Mouse (Mus musculus): ENCODE measurements around the gene Slc24a1. TPM values are rescaled to one million over a fixed set of nuclear protein-coding genes. Genes with fewer than 3 reads are reported as not detected.

Gene Slc24a1
- polyA plus RNA-seq, 1 experiment from 2014 or later = 0.13 TPM

- Histone ChIP-seq H3K4me2 (replicated peaks) (no peak overlapping the region), H3K4me3 (replicated peaks; ENCODE audit: low read length) (no peak overlapping the region), H3K36me3 (replicated peaks; ENCODE audit: control insufficient read depth, insufficient read depth) (no peaks in the 10 kb centered on the region), H3K27ac (no peak overlapping the region), H3K9ac (no peak overlapping the region), H3K9me3 (ENCODE audit: control insufficient read depth, low read length) (no peaks in the 10 kb centered on the region), H3K4me1 (replicated peaks; ENCODE audit: control insufficient read depth, insufficient read depth, low read length) (no peaks in the 10 kb centered on the region), H3K27me3 (ENCODE audit: control insufficient read depth, insufficient read depth, low read length) (no peaks in the 10 kb centered on the region)
- ATAC-seq (ENCODE audit: low FRiP score) (no peak), DNase-seq (ENCODE audit: low spot score) (no peak)
- WGBS = 68% methylated on average over 8 of the region's 8 CpGs
Measured at GRCm38 (mm10) chr9:64926201-64926991, 25.0 kb downstream of the Slc24a1 start.

DNA sequence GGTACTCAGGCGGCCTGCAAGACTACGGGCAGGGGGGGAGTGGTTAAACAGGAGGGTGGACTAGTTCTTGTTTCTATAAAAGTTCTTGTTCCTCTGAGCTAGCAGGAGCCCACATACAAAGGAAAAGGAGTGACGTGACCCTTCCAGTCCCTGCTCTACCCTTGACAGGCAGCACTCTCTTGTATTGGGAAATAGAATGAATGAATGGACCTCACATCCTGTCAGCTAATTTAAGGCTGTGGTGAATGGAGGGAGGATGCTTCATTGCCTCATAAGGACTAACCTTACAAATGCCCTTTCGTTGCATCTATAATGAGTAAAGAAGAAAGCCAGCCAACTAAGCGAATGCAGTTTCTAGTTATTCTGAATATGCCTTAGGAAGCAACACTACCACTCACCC lies 25.6 kb downstream of the Slc24a1 start:
- Histone ChIP-seq H3K4me3 (replicated peaks; ENCODE audit: low read length) (no peak overlapping the region), H3K36me3 (replicated peaks; ENCODE audit: control insufficient read depth, insufficient read depth) (peaks cover 4% of the 10 kb centered on the region; the same call in 1 of the 2 replicates), H3K9ac (no peak overlapping the region), H3K4me2 (replicated peaks) (no peak overlapping the region), H3K4me1 (replicated peaks; ENCODE audit: control insufficient read depth, insufficient read depth, low read length) (no peaks in the 10 kb centered on the region), H3K27me3 (ENCODE audit: control insufficient read depth, insufficient read depth, low read length) (no peaks in the 10 kb centered on the region), H3K27ac (no peak overlapping the region), H3K9me3 (ENCODE audit: control insufficient read depth, low read length) (no peaks in the 10 kb centered on the region)
- 55% methylated on average over 5 of the region's 5 CpGs for WGBS
- no peak for ATAC-seq (ENCODE audit: low FRiP score)
- DNase-seq (ENCODE audit: low spot score) = no peak

DNA sequence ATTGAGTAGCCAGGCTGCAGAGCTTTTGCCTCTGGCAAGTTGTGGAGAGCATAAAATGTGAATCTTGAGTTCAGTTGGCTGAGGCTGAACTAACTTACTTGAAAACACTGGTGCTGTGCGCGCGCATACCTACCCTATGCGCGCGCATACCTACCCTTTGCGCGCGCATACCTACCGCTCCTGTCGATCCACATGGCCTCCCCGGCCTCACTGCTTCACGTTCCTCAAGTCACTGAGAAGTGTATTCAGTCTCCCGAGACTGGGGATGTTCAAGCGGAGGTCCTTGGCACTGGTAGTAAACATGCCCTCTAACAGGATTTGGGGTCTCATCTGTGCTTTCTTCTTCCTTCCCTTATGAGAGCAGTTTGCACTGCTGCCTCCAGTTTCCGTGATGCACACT lies 32.8 kb downstream of the Slc24a1 start:
- H3K4me1 ChIP-seq (replicated peaks; ENCODE audit: control insufficient read depth, insufficient read depth, low read length) = no peaks in the 10 kb centered on the region
- H3K4me2 ChIP-seq (replicated peaks) = peak overlapping the region; percentile 21; the same call in 1 of the 2 replicates
- H3K36me3 ChIP-seq (replicated peaks; ENCODE audit: control insufficient read depth, insufficient read depth) = peaks cover 39% of the 10 kb centered on the region
- no peak overlapping the region for H3K9ac ChIP-seq
- 50% methylated on average over 16 of the region's 16 CpGs for WGBS
- no peaks in the 10 kb centered on the region for H3K27me3 ChIP-seq (ENCODE audit: control insufficient read depth, insufficient read depth, low read length)
- no peak overlapping the region for H3K27ac ChIP-seq
- H3K4me3 ChIP-seq (replicated peaks; ENCODE audit: low read length) = no peak overlapping the region
- no peaks in the 10 kb centered on the region for H3K9me3 ChIP-seq (ENCODE audit: control insufficient read depth, low read length)
- DNase-seq (ENCODE audit: low spot score) = no peak
- no peak for ATAC-seq (ENCODE audit: low FRiP score)

DNA sequence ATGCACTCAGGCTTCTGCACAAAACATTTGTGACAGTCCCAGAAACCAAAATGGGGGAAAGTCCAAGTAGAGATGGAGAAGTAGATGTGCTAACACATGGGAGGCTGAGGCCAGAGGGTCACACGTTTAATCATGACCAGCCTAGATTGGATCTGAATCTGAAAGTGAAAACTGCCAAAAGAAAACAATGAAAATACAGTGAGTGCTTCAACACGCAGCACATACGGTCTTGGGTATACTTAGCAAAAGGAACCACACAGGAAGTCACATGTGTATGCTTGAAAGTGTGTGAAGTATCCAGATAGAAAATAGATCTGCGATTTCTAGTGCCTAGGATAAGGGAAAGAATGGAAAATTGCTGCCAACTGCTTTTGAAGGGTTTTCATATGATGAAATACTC lies 36.8 kb downstream of the Slc24a1 start:
- ATAC-seq (ENCODE audit: low FRiP score) = no peak
- Histone ChIP-seq H3K36me3 (replicated peaks; ENCODE audit: control insufficient read depth, insufficient read depth) (peaks cover 71% of the 10 kb centered on the region), H3K4me1 (replicated peaks; ENCODE audit: control insufficient read depth, insufficient read depth, low read length) (no peaks in the 10 kb centered on the region), H3K4me2 (replicated peaks) (no peak overlapping the region), H3K27ac (no peak overlapping the region), H3K4me3 (replicated peaks; ENCODE audit: low read length) (no peak overlapping the region), H3K9ac (no peak overlapping the region), H3K9me3 (ENCODE audit: control insufficient read depth, low read length) (no peaks in the 10 kb centered on the region), H3K27me3 (ENCODE audit: control insufficient read depth, insufficient read depth, low read length) (no peaks in the 10 kb centered on the region)
- DNase-seq (ENCODE audit: low spot score) = no peak
- WGBS = 88% methylated on average over 4 of the region's 4 CpGs

- H3K4me2 ChIP-seq (replicated peaks) = no peak overlapping the region
- no peaks in the 10 kb centered on the region for H3K4me1 ChIP-seq (replicated peaks; ENCODE audit: control insufficient read depth, insufficient read depth, low read length)
- H3K27ac ChIP-seq = no peak overlapping the region
- DNase-seq (ENCODE audit: low spot score) (no peak), ATAC-seq (ENCODE audit: low FRiP score) (no peak)
- no peaks in the 10 kb centered on the region for H3K27me3 ChIP-seq (ENCODE audit: control insufficient read depth, insufficient read depth, low read length)
- H3K9me3 ChIP-seq (ENCODE audit: control insufficient read depth, low read length) = no peaks in the 10 kb centered on the region
- WGBS = 93% methylated on average over 2 of the region's 2 CpGs
- no peak overlapping the region for H3K9ac ChIP-seq
- H3K36me3 ChIP-seq (replicated peaks; ENCODE audit: control insufficient read depth, insufficient read depth) = peaks cover 73% of the 10 kb centered on the region
- H3K4me3 ChIP-seq (replicated peaks; ENCODE audit: low read length) = no peak overlapping the region
Measured at GRCm38 (mm10) chr9:64913973-64914372, 37.4 kb downstream of the Slc24a1 start.

DNA sequence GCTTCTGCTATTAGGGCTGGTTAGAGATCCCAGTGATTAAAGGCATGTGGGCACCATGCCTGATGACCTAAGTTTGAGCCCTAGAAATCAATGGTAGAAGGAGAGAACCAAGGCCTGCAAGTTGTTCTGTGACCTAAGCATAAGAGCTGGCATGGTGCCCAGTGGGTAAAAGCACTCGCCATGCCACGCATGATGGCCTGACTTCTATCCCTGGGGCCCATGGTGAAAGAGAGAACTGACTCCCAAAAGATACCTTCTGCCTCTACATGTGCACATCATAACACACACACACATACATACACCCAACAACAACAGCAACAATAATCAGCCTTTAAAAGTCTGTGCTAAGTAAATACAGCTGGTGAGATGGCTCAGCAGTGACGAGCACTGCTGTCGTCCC lies 38.0 kb downstream of the Slc24a1 start:
- H3K4me1 ChIP-seq (replicated peaks; ENCODE audit: control insufficient read depth, insufficient read depth, low read length) = no peaks in the 10 kb centered on the region
- H3K27ac ChIP-seq = no peak overlapping the region
- no peaks in the 10 kb centered on the region for H3K9me3 ChIP-seq (ENCODE audit: control insufficient read depth, low read length)
- H3K9ac ChIP-seq = no peak overlapping the region
- 94% methylated on average over 4 of the region's 4 CpGs for WGBS
- no peak overlapping the region for H3K4me2 ChIP-seq (replicated peaks)
- no peaks in the 10 kb centered on the region for H3K27me3 ChIP-seq (ENCODE audit: control insufficient read depth, insufficient read depth, low read length)
- ATAC-seq (ENCODE audit: low FRiP score) (no peak), DNase-seq (ENCODE audit: low spot score) (no peak)
- H3K36me3 ChIP-seq (replicated peaks; ENCODE audit: control insufficient read depth, insufficient read depth) = peaks cover 67% of the 10 kb centered on the region
- H3K4me3 ChIP-seq (replicated peaks; ENCODE audit: low read length) = no peak overlapping the region

DNA sequence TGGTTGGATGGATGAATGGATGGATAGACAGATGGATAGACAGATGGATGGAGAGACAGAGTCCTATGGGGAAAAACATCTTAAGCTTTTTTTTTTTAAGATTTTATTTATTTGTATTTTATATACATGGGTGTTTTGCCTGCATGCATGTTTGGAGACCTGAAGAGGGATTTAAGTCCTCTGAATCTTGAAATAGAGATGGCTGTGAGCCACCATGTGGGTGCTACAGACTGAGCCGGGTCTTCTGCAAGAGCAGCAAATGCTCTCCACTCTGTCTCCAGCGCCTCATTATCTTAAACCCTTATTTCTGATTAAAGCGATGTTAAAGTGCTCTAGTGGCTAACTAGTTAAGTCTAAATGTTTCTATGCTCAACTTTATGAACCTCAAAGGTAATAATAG lies 44.0 kb downstream of the Slc24a1 start:
- Histone ChIP-seq H3K9me3 (ENCODE audit: control insufficient read depth, low read length) (no peaks in the 10 kb centered on the region), H3K36me3 (replicated peaks; ENCODE audit: control insufficient read depth, insufficient read depth) (peaks cover 58% of the 10 kb centered on the region), H3K4me1 (replicated peaks; ENCODE audit: control insufficient read depth, insufficient read depth, low read length) (no peaks in the 10 kb centered on the region), H3K4me2 (replicated peaks) (no peak overlapping the region), H3K27me3 (ENCODE audit: control insufficient read depth, insufficient read depth, low read length) (no peaks in the 10 kb centered on the region), H3K9ac (no peak overlapping the region), H3K27ac (no peak overlapping the region), H3K4me3 (replicated peaks; ENCODE audit: low read length) (no peak overlapping the region)
- 93% methylated on average over 3 of the region's 3 CpGs for WGBS
- no peak for DNase-seq (ENCODE audit: low spot score)
- ATAC-seq (ENCODE audit: low FRiP score) = no peak

DNA sequence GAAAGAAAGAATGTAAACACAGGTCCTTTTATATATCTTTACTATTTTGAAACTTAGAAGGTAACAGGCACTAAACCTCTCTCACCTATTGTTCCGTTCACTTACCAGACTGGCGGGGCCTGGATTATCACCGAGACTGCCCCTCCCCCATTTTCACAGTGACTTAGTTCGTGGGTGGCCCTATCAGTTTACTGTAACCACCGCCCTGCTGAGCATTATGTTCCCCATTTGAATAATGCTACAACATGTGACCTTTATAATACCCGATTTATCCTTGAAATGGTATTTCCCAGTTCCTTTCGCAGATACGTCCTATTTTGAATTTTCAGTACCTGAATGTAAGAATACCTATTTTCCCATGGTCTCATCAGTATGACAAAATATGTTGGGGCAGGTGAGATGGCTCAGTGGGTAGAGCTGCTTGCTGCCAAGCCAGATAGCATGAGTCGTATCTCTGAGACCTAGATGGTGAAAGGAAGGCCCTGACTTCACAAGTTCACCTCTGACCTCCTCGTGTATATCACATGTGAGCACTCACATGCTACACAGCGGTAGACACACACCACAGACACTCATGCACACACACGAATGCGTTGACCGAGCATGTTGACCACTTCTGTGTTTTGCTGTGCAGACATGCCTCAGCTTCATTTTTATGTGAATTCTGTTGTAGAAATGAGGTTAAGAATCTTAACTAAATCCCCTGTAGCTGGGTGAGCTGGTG lies 46.3 kb downstream of the Slc24a1 start:
- Histone ChIP-seq H3K36me3 (replicated peaks; ENCODE audit: control insufficient read depth, insufficient read depth) (peaks cover 35% of the 10 kb centered on the region), H3K4me1 (replicated peaks; ENCODE audit: control insufficient read depth, insufficient read depth, low read length) (no peaks in the 10 kb centered on the region), H3K4me2 (replicated peaks) (no peak overlapping the region), H3K27me3 (ENCODE audit: control insufficient read depth, insufficient read depth, low read length) (no peaks in the 10 kb centered on the region), H3K9ac (no peak overlapping the region), H3K27ac (no peak overlapping the region), H3K9me3 (ENCODE audit: control insufficient read depth, low read length) (no peaks in the 10 kb centered on the region), H3K4me3 (replicated peaks; ENCODE audit: low read length) (no peak overlapping the region)
- ATAC-seq (ENCODE audit: low FRiP score) = no peak
- WGBS = 90% methylated on average over 14 of the region's 14 CpGs
- DNase-seq (ENCODE audit: low spot score) = no peak

GRCm38 (mm10) chr9:64903386-64903785 lies 48.0 kb downstream of the Slc24a1 start:
- no peak overlapping the region for H3K4me3 ChIP-seq (replicated peaks; ENCODE audit: low read length)

More at GRCm38 (mm10) chr9:64903386-64903785, 48.0 kb downstream of the Slc24a1 start:
- no peaks in the 10 kb centered on the region for H3K27me3 ChIP-seq (ENCODE audit: control insufficient read depth, insufficient read depth, low read length)
- no peak overlapping the region for H3K9ac ChIP-seq
- no peak overlapping the region for H3K4me2 ChIP-seq (replicated peaks)
- ATAC-seq (ENCODE audit: low FRiP score) (no peak), DNase-seq (ENCODE audit: low spot score) (peak; percentile 82)
- H3K9me3 ChIP-seq (ENCODE audit: control insufficient read depth, low read length) = no peaks in the 10 kb centered on the region
- H3K27ac ChIP-seq = no peak overlapping the region
- WGBS = 66% methylated on average over 3 of the region's 3 CpGs
- H3K4me1 ChIP-seq (replicated peaks; ENCODE audit: control insufficient read depth, insufficient read depth, low read length) = no peaks in the 10 kb centered on the region
- peaks cover 33% of the 10 kb centered on the region for H3K36me3 ChIP-seq (replicated peaks; ENCODE audit: control insufficient read depth, insufficient read depth)
